Comparison of ENCODE assay signal across 21 mouse cellular contexts in genomic region chr7:3593855-3594254, GRCm38 (mm10). TPM values are rescaled to one million over a fixed set of nuclear protein-coding genes. Genes with fewer than 3 reads are reported as not detected.
"Had no signal": no experiment of that assay in that cellular context is flagged by ENCODE, and none has a peak within 500 bp of the region (broad histone marks: within the 10 kb centered on the region; RNA-seq: fewer than 3 reads in every experiment).

No protein-coding gene starts in this region.

- H3K9ac ChIP-seq: kidney, embryonic 15.5 days; liver, embryonic 13.5 days; neural tube, embryonic 12.5 days; neural tube, embryonic 15.5 days had no signal

- H3K36me3 ChIP-seq: kidney, embryonic 15.5 days; liver, embryonic 13.5 days; neural tube, embryonic 12.5 days; neural tube, embryonic 15.5 days had no signal

- H3K9me3 ChIP-seq: kidney, embryonic 15.5 days; liver, embryonic 13.5 days; neural tube, embryonic 12.5 days; neural tube, embryonic 15.5 days had no signal

- H3K4me2 ChIP-seq: neural tube, embryonic 12.5 days; neural tube, embryonic 15.5 days had no signal

- H3K27me3 ChIP-seq: kidney, embryonic 15.5 days; liver, embryonic 13.5 days; neural tube, embryonic 12.5 days; neural tube, embryonic 15.5 days had no signal

- H3K4me1 ChIP-seq: kidney, embryonic 15.5 days; neural tube, embryonic 12.5 days; neural tube, embryonic 15.5 days had no signal

- H3K4me3 ChIP-seq: left cerebral cortex, adult 2 months; liver, embryonic 13.5 days; neural tube, embryonic 12.5 days; neural tube, embryonic 15.5 days had no signal

- H3K27ac ChIP-seq: kidney, embryonic 15.5 days; left cerebral cortex, adult 2 months; liver, embryonic 13.5 days; neural tube, embryonic 12.5 days; neural tube, embryonic 15.5 days; stomach, postnatal 0 days had no signal

- DNase-seq: kidney, adult 11 months; kidney, adult 8-10 months; kidney, postnatal 10 days; kidney, postnatal 36 days; layer of hippocampus, postnatal 36 days; liver, embryonic 13.5 days; lung, adult 2 months; lung, postnatal 14 days; lung, postnatal 4 days; retina, postnatal 1 day; right cerebral cortex, postnatal 25 days; thymus, adult 2 months; thymus, postnatal 14 days; thymus, postnatal 4 days had no signal

RNA-seq across cellular contexts. Expression of gene Oscar, which starts 22.1 kb away (rescaled TPM):
- polyA plus RNA-seq: kidney, embryonic 15.5 days; liver, adult 2 months; liver, embryonic 13.5 days; liver, embryonic 16.5 days had no signal
